Mouse (Mus musculus): ENCODE measurements around the gene Adarb2. TPM values are rescaled to one million over a fixed set of nuclear protein-coding genes. Genes with fewer than 3 reads are reported as not detected.

The Adarb2 gene
- total and polyA plus RNA-seq, 2 experiments: 0.09 TPM; not detected in 1

- 70% methylated on average over 4 of the region's 4 CpGs for WGBS
- TF ChIP-seq POLR2A (IDR thresholded peaks at IDR 0.05; ENCODE audit: extremely low read depth, insufficient read depth, low read length): no peak
- no peak for TF ChIP-seq CTCF (IDR thresholded peaks at IDR 0.05; ENCODE audit: low read depth, low read length)
- H3K4me3 ChIP-seq (ENCODE audit: insufficient read depth, low read depth, low read length): no peak overlapping the region
- H3K27me3 ChIP-seq (ENCODE audit: control insufficient read depth, insufficient read depth, low read length): no peaks in the 10 kb centered on the region
- no peak overlapping the region for H3K9ac ChIP-seq (ENCODE audit: low read depth, low read length)
- H3K36me3 ChIP-seq (ENCODE audit: control insufficient read depth, insufficient read depth, low read length): no peaks in the 10 kb centered on the region
- DNase-seq (ENCODE audit: extremely low read depth, low read depth, low spot score): no peak
- H3K27ac ChIP-seq (replicated peaks; ENCODE audit: insufficient read depth, low read depth, low read length): no peak overlapping the region
- H3K79me2 ChIP-seq (ENCODE audit: control insufficient read depth, insufficient read depth, low read length): no peaks in the 10 kb centered on the region
- H3K4me1 ChIP-seq (ENCODE audit: control insufficient read depth, insufficient read depth, low read length): peaks cover 21% of the 10 kb centered on the region
Measured at GRCm38 (mm10) chr13:8700981-8701380, 498.3 kb downstream of the Adarb2 start.

DNA sequence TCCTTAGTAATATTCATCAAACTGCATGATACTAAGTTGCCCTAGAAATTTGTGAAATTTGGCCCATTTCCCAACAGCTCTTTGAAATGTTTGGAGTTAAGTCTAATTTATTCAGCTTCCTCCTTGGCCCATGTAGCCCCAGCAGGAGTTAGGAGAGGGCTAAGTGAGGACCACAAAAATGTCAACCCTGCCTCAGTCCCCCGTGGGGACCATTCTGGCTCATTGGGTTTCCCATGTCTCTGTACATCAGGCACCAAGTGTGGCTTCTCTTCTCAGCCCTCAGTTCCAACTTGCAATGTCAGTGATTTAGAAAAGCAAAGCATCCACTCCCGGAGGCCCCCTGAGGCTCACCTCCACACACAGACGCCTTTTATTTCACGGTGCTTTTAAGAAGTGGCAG lies 502.6 kb downstream of the Adarb2 start:
- TF ChIP-seq POLR2A (IDR thresholded peaks at IDR 0.05; ENCODE audit: extremely low read depth, insufficient read depth, low read length): no peak
- no peak for TF ChIP-seq CTCF (IDR thresholded peaks at IDR 0.05; ENCODE audit: low read depth, low read length)
- 79% methylated on average over 4 of the region's 4 CpGs for WGBS
- H3K79me2 ChIP-seq (ENCODE audit: control insufficient read depth, insufficient read depth, low read length): no peaks in the 10 kb centered on the region
- no peaks in the 10 kb centered on the region for H3K27me3 ChIP-seq (ENCODE audit: control insufficient read depth, insufficient read depth, low read length)
- no peak overlapping the region for H3K9ac ChIP-seq (ENCODE audit: low read depth, low read length)
- no peaks in the 10 kb centered on the region for H3K36me3 ChIP-seq (ENCODE audit: control insufficient read depth, insufficient read depth, low read length)
- H3K27ac ChIP-seq (replicated peaks; ENCODE audit: insufficient read depth, low read depth, low read length): no peak overlapping the region
- no peak for DNase-seq (ENCODE audit: extremely low read depth, low read depth, low spot score)
- no peak overlapping the region for H3K4me3 ChIP-seq (ENCODE audit: insufficient read depth, low read depth, low read length)
- H3K4me1 ChIP-seq (ENCODE audit: control insufficient read depth, insufficient read depth, low read length): peaks cover 3% of the 10 kb centered on the region

DNA sequence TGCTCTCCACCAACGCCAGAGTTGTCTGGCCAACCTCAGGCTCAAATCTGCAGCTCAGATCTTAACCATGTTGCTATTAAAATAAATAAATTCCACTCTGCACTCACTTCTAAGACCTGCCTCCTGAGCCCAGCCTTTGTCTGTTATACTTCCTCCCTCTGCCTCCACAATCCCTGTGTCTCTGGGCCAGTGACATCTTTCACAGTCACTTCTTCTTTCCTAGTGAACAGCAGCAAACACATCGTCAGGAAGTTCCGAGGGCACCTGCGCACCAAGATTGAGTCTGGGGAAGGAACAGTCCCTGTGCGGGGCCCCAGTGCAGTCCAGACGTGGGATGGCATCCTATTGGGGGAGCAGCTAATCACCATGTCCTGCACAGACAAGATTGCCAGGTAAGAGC lies 510.7 kb downstream of the Adarb2 start:
- H3K9ac ChIP-seq (ENCODE audit: low read depth, low read length): no peak overlapping the region
- DNase-seq (ENCODE audit: extremely low read depth, low read depth, low spot score): no peak
- no peak for TF ChIP-seq CTCF (IDR thresholded peaks at IDR 0.05; ENCODE audit: low read depth, low read length)
- no peak for TF ChIP-seq POLR2A (IDR thresholded peaks at IDR 0.05; ENCODE audit: extremely low read depth, insufficient read depth, low read length)
- no peaks in the 10 kb centered on the region for H3K79me2 ChIP-seq (ENCODE audit: control insufficient read depth, insufficient read depth, low read length)
- no peaks in the 10 kb centered on the region for H3K36me3 ChIP-seq (ENCODE audit: control insufficient read depth, insufficient read depth, low read length)
- no peak overlapping the region for H3K4me3 ChIP-seq (ENCODE audit: insufficient read depth, low read depth, low read length)
- no peaks in the 10 kb centered on the region; the same call in 1 of the 2 replicates for H3K4me1 ChIP-seq (ENCODE audit: control insufficient read depth, insufficient read depth, low read length)
- WGBS: 79% methylated on average over 6 of the region's 6 CpGs
- H3K27ac ChIP-seq (replicated peaks; ENCODE audit: insufficient read depth, low read depth, low read length): no peak overlapping the region
- no peaks in the 10 kb centered on the region for H3K27me3 ChIP-seq (ENCODE audit: control insufficient read depth, insufficient read depth, low read length)

DNA sequence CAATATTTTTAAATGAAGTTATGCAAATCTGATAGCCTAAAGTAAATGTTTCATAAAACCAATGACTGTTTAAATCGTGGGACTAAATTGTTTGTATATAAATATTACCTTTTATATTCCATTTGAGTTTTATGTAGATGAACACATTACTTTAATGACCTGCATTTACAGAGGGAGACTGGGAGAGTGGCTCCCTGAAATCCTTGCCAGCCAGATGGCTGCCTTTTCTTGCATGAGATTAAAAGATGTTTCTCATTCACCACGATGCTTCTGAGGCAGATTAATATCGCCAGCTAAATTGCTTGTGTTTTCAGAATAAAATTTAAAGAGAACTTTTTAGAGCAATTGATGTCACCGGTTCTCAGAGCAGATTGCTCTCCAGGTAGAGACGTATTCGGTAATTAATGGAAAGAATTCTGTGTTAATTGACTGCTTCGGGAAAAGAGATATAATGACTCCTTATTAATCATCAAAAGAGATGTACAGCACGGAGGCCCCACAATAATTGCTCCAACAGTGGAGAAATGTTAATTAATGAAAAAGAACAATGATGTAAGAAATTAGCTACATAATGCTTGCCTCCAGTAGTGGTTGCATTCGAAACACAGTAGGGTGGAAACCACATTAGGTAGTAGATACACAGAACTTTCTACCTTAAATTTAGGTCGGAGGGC lies 527.4 kb downstream of the Adarb2 start:
- DNase-seq (ENCODE audit: extremely low read depth, low read depth, low spot score): no peak
- 86% methylated on average over 10 of the region's 10 CpGs for WGBS

GRCm38 (mm10) chr13:8737139-8737865 lies 534.6 kb downstream of the Adarb2 start:
- Histone ChIP-seq H3K27ac (replicated peaks; ENCODE audit: insufficient read depth, low read depth, low read length) (no peak overlapping the region), H3K4me3 (ENCODE audit: insufficient read depth, low read depth, low read length) (no peak overlapping the region), H3K36me3 (ENCODE audit: control insufficient read depth, insufficient read depth, low read length) (no peaks in the 10 kb centered on the region), H3K9ac (ENCODE audit: low read depth, low read length) (no peak overlapping the region), H3K27me3 (ENCODE audit: control insufficient read depth, insufficient read depth, low read length) (no peaks in the 10 kb centered on the region), H3K79me2 (ENCODE audit: control insufficient read depth, insufficient read depth, low read length) (no peaks in the 10 kb centered on the region), H3K4me1 (ENCODE audit: control insufficient read depth, insufficient read depth, low read length) (no peaks in the 10 kb centered on the region)
- no peak for DNase-seq (ENCODE audit: extremely low read depth, low read depth, low spot score)
- WGBS: 60% methylated on average over 5 of the region's 5 CpGs
- TF ChIP-seq CTCF (IDR thresholded peaks at IDR 0.05; ENCODE audit: low read depth, low read length) (no peak), POLR2A (IDR thresholded peaks at IDR 0.05; ENCODE audit: extremely low read depth, insufficient read depth, low read length) (no peak)

More for the DNA sequence above, 527.4 kb downstream of the Adarb2 start:
- H3K36me3 ChIP-seq (ENCODE audit: control insufficient read depth, insufficient read depth, low read length): no peaks in the 10 kb centered on the region
- no peak overlapping the region for H3K4me3 ChIP-seq (ENCODE audit: insufficient read depth, low read depth, low read length)
- H3K79me2 ChIP-seq (ENCODE audit: control insufficient read depth, insufficient read depth, low read length): no peaks in the 10 kb centered on the region
- H3K9ac ChIP-seq (ENCODE audit: low read depth, low read length): no peak overlapping the region
- no peak overlapping the region for H3K27ac ChIP-seq (replicated peaks; ENCODE audit: insufficient read depth, low read depth, low read length)
- no peaks in the 10 kb centered on the region for H3K27me3 ChIP-seq (ENCODE audit: control insufficient read depth, insufficient read depth, low read length)
- no peak for TF ChIP-seq POLR2A (IDR thresholded peaks at IDR 0.05; ENCODE audit: extremely low read depth, insufficient read depth, low read length)
- TF ChIP-seq CTCF (IDR thresholded peaks at IDR 0.05; ENCODE audit: low read depth, low read length): no peak
- no peaks in the 10 kb centered on the region for H3K4me1 ChIP-seq (ENCODE audit: control insufficient read depth, insufficient read depth, low read length)

DNA sequence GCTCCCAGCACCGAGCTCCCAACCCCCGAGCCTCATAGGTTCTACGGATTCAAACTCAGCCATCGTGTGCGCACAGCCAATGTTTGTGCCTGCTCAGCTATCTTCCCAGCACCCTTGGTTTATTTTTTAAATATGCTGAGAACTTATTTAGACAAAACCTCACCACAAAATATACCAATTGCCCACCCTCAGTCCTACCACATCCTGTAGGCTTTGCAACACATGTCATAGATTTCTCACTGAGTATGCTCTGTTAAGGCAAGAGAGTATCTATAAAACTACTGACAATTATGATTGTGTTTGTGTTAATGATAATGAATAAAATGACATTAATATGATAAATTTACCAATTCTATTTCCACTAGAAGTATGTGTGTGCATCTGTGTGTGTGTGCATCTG lies 540.1 kb downstream of the Adarb2 start:
- no peak for DNase-seq (ENCODE audit: extremely low read depth, low read depth, low spot score)
- H3K4me1 ChIP-seq (ENCODE audit: control insufficient read depth, insufficient read depth, low read length): no peaks in the 10 kb centered on the region
- H3K79me2 ChIP-seq (ENCODE audit: control insufficient read depth, insufficient read depth, low read length): no peaks in the 10 kb centered on the region
- no peaks in the 10 kb centered on the region for H3K36me3 ChIP-seq (ENCODE audit: control insufficient read depth, insufficient read depth, low read length)
- 85% methylated on average over 5 of the region's 5 CpGs for WGBS
- H3K27me3 ChIP-seq (ENCODE audit: control insufficient read depth, insufficient read depth, low read length): no peaks in the 10 kb centered on the region
- H3K9ac ChIP-seq (ENCODE audit: low read depth, low read length): no peak overlapping the region
- no peak for TF ChIP-seq CTCF (IDR thresholded peaks at IDR 0.05; ENCODE audit: low read depth, low read length)
- TF ChIP-seq POLR2A (IDR thresholded peaks at IDR 0.05; ENCODE audit: extremely low read depth, insufficient read depth, low read length): no peak
- no peak overlapping the region for H3K4me3 ChIP-seq (ENCODE audit: insufficient read depth, low read depth, low read length)
- no peak overlapping the region for H3K27ac ChIP-seq (replicated peaks; ENCODE audit: insufficient read depth, low read depth, low read length)
